Mouse (Mus musculus) ZHBTc4 (cell line): ENCODE results near the gene Elp4.

Source experiments
- DNase-seq: peaks from one replicate; pipeline ENCODE4 v3.0.0-alpha.2; 2011; ENCODE audit warnings: low read depth, low spot score

Elp4 gene

DNA sequence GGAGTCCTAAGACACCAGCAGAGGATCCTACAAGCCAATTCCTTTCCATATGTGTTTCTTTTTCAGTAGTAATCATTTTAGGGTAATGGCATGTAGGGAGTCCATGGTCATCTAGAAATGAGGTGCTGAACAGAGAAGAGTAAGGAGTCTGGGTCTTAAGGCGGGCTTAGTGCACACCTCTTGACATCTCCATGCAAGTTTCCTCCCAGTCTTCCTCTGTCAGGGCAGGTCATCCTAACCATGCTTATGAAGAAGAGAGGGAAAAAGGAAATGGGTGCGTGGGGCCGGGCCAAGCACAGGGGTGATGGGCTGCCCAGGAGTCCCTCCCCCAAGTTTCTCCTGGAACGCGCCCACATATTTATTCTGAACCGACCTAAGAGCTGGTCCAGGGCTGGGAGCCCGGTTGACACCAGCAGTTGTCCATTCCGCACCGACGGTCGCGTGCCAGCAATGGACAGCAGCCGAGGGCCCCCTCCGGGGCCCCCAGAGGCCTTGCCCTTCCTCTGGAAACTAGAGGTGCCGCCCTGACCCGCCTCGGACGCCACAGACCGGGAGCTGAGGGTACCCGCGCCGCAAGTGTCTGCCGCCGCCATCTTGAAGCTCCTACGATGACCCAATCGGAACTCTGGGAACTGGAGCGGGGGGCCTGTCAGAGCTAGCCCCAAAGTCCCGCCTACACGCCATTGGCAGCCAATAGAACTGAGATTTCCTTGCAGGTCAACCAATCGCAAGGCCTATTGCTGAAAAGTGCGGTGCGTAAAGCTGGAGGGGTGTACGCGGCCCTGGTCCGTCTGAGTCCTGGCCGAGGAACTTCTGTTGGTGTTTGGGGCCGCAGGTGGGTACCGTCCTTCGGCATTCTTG, at the start of gene Elp4, which contains the start of gene Immp1l:
Gene Elp4, minus strand, starts transcription at position 669 of the 861 bp plus-strand sequence.
Gene Immp1l, plus strand, starts transcription at position 743 of the 861 bp plus-strand sequence.
- DNase-seq = peak; percentile 97

DNA sequence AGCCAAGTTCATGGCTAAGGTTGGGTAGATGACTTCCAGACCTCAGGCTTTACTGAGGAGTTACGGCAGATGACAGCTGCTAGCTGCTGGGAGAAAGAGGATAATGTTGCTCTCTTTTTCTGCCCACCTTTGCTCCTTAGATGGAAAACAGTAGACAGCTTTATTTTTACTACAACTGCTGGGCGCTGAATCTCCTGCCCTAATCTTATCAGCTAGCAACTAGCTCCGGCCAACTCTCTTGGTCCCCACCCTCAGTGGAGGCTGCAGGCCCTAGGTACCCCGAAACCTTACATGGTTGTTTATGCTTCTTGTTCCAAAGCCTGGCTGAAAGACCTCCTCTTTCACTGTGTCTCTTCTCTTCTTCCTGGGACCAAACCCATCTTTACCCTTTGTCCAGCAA, 49.5 kb upstream of the Elp4 start:
- no peak for DNase-seq

DNA sequence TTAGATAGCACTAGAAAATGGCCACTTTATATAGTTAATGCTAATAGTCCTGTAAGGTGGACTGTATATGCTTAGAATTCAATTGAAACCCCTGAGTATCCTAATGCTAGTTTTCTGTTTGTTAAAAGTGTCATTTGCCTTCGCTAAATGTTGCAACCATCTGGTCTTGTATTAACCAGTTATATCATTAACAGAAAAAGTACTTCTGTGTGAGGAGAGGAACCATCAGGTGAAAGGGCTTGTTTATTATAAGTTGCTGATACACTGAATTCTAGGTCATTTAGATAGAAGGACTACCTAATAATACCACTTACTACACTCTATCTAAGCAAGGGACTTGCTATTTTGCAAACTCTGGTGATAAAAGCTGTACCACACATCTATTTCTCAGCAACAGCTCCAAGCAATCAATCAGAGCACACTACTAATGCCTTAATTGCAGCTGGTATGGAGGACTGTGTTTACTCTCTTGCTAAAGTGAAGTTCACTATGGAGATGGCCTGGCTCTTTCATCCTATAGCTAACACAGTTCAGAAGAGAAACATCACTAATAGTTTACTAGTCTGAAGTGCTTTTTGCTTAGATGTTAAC, 47.1 kb upstream of the Elp4 start:
- DNase-seq = no peak

DNA sequence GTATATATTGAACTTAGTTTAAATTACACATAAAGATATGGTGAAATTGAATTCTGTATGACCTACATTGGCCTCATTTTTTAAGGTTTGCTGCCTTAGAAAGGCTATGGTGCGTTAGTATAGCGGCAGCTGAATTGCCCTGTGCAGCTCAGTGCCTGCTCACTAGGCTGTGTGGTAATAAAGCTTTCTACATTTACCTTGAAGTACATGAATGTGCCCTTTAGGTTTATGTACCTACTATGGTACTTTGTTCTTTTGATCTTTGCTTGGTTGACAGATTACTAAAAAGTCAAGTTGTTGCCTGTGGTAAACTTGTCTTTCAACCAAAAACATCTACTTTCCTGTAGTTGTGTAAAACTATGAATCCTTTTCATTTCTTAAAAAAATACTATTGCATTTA, 45.8 kb upstream of the Elp4 start:
- no peak for DNase-seq

DNA sequence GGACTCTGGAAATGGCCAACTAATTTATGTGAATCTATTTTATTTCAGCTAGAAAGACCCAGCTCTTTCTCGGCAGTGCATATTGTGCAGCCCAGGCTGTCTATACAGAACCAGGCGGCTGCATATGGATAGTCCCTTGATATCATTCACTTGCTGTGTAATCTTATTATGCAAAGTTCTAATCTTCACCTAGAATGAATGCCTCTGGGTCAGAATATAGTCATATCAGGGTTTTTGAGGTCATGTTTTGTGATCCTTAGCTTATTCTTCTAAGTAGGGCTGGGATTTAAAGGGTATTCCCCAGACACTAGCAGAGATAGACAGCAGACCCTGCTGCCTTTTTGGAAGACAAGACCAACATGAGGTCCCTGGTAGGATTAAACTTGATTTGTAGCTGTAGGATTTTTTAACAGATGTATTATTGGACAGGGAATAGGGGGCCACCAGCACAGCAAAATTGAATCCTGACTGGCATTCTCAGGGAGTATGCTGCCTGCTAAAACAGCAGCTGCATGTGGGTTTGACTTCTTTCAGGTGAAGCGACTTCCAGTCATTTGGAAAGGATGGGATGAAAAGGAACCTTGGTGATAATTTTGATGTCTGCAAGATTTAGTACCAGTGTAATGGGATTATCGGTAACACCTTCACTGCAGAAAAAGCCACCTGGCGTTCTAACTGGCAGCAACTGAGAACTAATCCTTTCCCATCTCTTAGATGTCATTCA, 13.4 kb upstream of the Elp4 start:
- no peak for DNase-seq

DNA sequence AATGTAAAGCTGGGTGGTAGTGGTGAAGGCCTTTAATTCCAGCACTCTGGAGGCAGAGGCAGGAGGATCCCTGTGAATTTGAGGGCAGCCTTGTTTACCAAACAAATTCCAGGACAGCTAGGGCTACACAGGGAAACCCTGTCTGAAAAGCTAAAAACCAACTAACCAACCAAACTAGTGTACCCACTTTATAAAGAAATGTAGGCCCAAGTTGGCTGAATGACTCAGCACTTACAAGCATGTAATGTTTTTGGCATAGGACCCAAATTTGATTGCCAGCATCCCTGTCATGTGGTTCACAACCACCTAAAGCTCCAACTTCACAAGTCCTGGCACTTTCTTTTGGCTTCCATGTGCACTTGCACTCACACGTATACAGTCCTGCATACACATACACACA, 12.3 kb upstream of the Elp4 start:
- no peak for DNase-seq

DNA sequence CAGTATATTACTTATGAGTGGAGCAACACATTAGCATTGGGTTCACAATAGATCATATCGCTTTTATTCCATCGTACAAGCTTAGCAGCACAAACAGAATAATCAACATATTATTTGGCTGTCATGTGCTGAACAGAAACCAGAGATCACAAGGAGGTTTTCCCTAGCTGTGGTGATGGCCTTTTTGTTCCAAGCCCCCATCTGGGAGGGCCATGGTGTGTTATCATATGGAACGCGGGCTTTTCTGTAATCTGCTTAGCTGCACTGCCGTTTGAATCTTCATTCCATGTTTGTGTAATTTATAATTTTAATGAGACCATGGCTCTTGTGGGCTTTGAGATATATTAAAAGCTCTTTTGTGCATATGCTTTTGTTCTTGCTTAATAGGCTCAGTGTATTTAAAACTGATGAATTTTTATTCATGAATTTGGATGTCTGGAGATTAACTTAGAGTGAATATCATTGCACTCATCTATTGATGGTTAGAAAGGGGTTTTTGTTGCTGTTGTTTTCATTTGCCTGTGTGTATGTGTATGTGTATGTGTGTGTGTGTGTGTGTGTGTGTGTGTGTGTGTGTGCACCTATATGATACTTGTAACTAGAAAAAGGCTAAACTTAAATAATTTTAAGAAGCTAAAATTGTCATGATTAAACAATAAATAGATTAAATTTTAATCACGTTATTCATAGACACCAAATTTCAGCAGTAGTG, 9.4 kb upstream of the Elp4 start:
- no peak for DNase-seq

DNA sequence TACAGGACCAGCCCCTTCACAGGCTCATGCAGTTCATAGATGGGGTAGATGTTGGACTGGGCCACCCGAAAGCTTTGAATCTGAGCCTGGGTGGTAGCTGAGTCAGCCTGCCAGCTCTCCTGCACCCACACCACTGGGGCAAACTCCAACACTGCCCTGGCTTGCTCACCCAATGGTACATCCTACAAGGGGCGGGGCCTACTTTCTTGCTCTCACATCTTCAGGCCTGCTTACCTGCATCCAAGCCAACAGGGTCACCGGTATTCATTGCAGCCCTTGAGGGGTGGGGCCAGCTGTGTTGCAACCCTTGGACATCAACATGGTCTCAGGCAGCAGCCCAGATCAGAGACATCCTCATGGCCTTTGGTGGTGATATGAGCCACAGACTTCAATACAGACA, 6.2 kb upstream of the Elp4 start:
- no peak for DNase-seq

DNA sequence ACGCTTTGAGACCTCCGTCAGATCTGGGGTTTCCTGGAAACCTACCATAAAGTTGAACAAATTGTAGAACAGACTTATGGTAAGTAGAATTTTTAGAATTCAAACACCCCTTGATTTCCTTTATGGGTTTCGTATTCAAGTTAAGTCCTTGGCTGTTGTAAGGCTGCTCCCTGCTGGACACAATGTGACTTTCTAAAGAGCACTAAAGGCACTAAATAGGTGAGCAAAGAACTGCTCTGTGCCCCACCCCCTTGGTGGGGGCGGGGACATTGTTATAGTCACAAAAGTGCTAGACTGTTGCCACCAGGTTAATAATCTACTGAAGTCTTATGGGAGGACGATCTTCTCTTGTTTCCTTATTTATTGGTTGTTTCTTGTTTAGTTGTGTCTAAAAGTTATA, 4.0 kb upstream of the Elp4 start:
- peak; percentile 74 for DNase-seq

DNA sequence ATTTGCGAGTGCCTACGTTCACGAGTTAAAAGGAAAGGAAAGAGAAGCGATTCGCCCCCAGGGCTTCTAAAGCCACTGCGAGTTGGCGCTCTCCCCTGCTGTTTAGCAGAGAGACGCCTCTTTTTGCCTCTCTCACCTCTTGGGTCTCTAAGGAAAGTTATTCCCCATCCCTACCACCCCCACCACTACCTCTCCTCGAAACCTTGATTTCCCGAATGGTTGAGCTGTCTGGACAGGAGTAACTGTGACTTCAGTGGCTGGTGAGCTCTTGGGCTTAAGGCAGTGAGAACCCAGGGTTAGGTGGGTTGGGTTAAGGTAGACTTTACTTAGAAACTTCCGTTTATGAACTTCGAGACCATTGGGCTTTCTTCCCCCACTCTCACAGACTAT, 388 bp upstream of the Elp4 start:
- DNase-seq = no peak

DNA sequence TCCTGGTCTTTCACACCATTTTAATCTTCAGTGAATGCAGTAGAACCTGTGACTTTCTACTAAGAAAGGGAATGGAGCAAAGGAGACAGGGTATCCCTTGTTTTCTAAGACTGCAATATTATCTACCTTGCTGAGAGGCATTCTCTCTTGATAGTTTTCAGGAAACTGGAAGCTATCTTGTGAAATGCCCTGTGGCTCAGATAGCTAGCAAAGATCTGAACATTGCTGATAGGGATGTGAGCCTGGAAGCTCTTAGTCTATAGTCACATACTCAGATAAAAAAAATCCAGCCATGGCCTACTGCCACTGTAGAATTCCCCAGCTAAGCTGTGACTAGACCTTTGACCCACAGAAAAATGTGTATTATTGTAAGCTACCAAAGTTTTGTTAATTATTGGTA, 13.5 kb downstream of the Elp4 start:
- DNase-seq = no peak

DNA sequence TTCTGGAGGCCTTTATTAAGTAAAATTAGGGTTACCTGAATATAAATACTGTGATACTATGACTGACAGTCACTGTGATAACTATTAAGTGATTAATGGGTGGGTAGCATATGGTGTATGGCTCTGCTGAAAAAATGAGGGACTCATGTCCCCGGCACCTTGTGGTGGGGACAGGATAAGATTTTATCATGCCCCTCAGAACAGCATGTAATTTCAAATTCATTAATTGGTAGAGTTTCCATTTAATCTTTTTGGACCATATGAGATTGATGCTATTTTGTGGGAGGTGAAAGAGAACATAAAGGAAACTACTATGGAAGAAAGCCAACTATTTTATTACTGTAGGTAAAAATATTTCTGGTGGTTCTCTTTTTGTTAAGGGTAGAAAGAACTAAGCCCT, 31.0 kb downstream of the Elp4 start:
- DNase-seq = no peak

DNA sequence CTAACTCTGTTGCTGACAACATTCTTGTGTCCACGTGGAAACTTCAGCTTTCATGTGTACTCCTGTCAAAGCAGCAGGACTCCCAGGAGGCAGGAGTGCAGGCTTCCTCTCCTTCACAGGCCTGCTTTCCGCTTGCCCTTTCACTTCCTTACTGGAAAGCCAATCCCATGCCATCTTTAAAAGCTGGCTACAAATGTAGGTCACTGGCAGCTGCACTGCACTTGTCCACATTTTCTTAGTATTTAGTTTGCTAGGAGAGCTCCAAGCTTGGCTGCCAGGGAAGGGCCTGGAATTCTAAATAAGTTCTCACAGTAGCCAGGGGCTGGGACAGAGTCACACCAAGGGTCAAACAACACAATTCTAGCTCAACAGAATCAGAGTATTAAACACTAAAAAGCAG, 49.6 kb downstream of the Elp4 start:
- no peak for DNase-seq

DNA sequence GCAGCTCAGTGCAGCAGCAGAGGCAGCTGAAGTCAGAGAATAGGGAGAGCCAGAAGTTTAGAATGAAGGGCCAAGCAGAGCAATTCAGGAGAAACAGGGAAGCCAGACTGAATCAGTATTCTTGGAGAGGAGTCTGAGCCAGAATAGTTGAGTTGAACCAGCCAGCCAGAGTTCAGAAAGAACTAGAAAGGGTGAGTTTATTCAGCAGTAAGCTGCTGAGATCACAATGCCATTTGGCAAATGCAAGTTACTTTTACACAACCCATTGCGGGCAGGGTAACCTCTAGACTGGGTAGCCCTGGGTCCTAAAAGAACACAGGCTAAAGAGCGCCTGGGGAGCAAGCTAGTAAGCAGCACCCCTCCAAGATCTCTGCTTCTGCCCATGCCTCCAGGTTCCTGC, 51.4 kb downstream of the Elp4 start:
- DNase-seq = no peak

DNA sequence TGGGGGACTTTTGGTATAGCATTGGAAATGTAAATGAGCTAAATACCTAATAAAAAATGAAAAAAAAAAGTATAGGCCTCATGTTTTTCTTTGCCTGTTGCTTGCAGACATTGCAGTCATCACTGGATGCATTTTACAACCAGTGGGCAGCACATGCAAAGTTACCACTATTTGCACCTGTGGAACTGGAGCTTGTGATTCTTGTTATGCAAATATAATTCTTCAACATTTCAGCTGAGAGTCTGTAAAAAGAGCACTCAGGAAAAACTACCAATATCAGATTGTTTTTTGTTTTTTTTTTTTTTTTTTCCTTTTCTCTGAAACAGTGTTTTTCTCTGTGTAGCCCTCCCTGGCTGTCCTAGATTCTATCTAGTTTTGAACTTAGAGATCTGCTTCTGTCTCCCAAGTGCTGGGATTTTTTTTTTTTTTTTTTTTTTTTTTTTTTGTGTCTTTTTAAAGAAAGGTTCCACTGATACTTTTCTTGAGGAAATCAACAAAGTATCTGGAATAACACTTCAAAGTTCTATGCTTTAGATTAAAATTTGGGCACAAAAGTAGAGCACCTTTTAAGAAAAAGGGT, 52.6 kb downstream of the Elp4 start:
- no peak for DNase-seq

DNA sequence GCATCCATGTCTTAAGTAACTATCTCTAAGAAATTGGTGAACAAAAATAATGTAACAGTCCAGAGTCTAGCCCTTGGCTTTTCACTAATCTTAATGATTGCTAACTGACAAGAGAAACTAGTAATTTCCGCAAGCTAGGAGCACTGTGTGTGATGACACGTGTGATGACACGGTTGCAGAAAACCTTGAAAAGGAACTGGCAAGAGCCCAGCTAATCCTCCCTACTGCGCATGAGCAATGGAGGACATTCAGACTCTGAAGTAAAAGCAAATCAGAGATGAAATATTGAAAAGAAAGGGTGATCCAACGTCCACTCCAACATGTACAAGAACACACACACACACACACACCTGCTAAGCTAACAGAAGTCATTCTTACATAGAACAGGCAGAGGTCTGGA, 61.2 kb downstream of the Elp4 start:
- no peak for DNase-seq

DNA sequence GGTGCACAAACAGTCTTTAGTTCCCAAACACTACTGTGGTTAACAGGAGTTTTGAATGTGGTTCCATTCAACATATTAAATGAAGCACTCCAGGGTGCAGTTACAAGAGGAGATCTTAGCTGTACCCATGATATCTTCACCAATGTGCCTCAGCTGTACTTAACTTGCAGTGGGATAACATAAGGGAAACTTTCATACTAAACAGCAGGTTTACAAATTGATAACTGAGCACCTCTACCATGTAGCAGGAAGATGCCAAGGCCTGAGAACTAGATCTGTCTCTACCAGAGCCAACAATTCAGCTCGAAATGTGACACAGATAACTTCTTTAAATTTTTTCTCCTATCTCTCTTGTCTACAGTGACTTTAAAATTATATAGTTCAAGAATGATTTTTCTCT, 86.4 kb downstream of the Elp4 start:
- no peak for DNase-seq

DNA sequence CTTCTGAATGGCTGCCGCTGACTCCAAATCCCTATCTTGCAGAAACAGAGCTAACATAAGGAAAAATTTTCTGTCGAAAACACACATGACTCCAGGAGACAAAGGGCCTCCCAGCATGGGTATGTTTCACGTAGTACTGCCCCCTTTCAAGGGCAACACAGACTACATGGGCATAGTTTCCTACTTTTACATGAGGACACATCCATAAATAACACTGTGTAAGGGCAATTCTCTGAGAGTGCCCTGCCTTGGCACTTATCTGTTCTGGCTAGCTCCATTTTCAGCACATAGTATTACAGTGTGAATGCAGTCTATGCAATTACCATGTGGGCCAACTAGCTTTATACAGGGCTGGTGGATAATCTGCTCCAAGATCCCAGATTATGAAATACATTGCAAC, 89.2 kb downstream of the Elp4 start:
- no peak for DNase-seq

DNA sequence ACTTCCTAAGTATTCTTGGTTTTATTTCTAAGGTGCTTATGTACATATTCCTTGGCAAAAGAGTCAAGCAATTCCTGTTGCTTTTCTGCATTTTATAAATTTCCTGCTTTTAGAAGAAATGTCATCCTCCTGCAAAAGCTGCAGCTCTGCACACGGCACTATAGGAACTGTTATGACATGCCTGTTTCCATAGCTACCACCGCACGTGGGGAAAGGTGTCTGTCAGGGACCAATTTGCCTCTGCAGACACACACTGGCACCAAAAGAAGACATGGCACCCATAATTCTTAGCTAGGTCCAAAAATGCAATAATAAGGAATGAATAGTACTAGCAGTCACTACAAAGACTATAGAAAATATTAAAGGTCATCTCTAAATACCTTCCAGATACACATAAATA, 91.3 kb downstream of the Elp4 start:
- peak; percentile 8 for DNase-seq

DNA sequence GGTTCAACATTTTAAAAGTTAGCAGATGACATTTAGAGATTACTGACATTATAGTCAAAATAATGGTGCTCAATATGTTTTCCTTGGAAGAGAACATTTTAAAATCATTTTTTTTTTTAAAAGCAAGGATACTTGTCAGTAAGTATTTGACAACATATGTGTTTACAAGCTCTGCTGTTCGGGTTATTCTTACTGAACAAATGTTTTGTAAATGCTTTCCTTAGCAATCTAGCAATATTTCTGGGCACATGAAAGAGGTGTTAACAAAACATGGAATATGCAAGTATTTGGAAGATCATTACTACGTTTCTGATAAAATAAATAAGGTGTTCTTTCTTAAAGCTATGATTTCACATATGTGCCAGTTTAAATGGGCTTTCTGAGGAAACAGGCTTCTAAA, 94.1 kb downstream of the Elp4 start:
- DNase-seq = no peak

DNA sequence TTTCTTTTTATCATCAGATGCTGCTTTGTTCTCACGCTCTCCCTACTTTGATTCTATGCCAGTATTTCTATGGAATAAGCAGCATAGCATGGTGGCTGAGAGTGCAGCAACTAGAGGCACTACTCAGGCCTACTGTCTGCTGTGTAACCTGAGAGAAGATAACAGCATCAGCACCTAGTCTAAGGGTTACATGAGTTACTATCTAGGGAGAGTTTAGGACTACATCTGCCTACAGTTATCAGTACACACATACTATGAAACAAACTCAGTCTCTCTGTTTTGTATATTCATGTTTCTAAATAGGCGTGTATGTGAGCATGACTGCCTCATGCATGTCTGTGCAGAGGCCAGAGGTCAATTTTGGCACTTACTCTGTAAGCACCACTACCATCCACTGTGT, 97.8 kb downstream of the Elp4 start:
- no peak for DNase-seq

DNA sequence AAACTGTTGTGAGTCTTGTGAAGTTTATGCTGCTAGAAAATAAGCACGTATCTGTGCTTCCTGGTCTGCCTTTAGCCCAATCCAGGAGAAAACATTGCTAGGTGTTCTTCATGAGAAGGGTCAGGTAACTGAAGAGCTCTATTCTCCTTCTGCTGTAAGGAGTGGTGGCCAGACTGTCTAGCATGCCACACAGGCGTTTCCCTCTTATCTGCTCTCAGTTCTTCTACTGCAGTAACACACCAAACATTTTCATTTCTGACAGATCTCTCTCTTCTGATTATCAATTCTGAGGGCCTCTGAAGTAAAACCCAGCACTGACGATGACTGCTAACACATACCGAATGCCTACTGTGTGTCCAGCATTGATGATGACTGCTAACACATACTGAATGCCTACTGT, 98.3 kb downstream of the Elp4 start:
- no peak for DNase-seq
